Mouse (Mus musculus) heart, postnatal 14 days (tissue): ENCODE measurements around the gene Inpp5d. TPM values are rescaled to one million over a fixed set of nuclear protein-coding genes. Genes with fewer than 3 reads are reported as not detected.
A peak's percentile ranks its signal among the peaks of the same experiment; 100 is the strongest.

Source experiments
- DNase-seq, 2 experiments: peaks; one replicate each; pipeline ENCODE4 v3.0.0; 2021 to 2022
- intact Hi-C: fragments of 180-260 bp; cut with DNase I; formaldehyde crosslinking; loops from one replicate; pipeline ENCODE4 v1.15.1; 2025
- total RNA-seq, 2 experiments: library from RNA; stranded (reverse); gene quantifications; 2 replicates each; pipeline ENCODE4 v1.2.3; 2021

Gene Inpp5d
- total RNA-seq, 2 experiments from 2014 or later = 16.4 to 18.1 TPM

DNA sequence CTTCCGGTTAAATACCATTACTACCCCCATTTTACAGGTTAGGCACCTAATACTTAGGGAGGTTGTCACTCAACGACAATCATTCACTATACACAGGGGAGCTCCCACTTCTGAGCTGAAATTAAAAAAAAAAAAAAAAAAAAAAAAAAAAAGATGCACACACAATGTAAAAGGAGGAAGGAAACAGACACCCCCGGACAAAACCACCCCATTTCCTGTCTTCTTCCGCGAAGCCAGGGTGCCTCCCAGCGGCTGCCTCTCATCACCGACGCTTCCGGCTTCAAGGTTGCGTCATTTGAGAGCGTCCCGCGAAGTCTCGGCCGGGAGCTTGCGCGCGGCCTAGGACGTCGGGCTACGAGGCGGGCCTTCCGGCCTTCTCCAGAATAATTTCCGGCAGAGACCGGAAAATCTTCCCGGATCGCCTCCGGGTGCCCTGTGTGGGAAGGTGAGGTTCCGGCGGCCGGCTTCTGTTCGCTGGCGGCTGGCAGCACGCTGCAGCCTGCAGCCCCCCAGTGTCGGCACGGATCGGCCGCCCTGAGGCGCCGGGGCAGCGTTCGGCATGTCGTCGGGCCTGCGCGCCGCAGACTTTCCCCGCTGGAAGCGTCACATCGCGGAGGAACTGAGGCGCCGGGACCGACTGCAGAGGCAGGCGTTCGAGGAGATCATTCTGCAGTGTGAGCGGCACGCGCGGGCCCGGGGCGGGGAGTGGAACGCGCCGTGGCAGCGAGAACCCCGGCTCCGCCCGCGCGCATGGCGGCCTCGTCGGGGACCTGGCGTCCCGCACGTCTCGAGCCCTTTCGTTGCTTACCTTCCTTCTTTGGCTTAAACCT lies 135.7 kb downstream of the Inpp5d start, which contains the start of gene Atg16l1:
TSS of gene Atg16l1 (plus strand) at position 230 of the 830 bp plus-strand sequence.
- DNase-seq = peak; percentile 92 to 95
- intact Hi-C loops = loop anchor here (2.0 kb wide), 1 partner anchor 309 kb away; no protein-coding TSS in a partner anchor

DNA sequence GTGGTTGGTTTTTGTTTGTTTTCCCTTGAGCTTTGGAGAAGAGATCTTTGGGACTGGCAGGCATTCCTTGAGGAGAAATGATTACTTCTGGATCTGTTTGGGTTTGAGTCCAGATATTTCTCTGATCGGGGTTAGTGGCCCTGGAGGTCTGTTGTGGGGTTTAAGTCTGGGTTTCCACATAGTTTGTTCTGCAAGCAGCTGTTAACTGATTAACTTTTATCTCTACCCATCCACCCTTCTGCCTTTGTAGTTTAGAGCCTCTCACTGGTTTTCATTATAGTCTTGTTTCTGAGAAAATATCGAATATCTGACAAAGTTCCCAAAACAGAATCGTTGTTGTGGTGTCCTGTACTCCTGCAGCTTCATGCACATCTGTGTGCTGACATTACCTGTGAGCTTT lies 143.7 kb downstream of the Inpp5d start:
- intact Hi-C loops = no loop called here
- no peak for DNase-seq

DNA sequence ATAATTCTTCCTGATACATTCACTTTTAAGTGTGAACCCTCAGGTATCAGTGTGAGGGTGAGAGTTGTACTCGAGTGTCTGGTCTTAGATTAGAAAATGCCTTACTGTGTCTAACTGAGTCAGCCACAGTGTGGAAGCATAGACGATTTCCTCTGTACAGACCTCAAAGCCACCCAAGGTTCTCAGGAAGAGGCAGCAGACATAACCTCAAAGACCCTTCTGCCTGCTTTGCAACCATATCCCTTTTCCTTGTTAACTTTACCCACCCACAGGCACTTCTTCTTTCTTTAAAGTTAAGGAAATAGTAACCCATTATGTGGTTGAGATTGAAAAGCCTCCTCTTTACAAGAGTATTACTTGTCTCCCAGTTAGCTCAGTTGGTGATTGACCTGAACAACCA lies 145.6 kb downstream of the Inpp5d start:
- intact Hi-C loops = loop anchor here (2.0 kb wide), 1 partner anchor 157 kb away; no protein-coding TSS in a partner anchor
- DNase-seq = no peak

- intact Hi-C loops = loop anchor here (2.0 kb wide), 1 partner anchor 157 kb away; no protein-coding TSS in a partner anchor
- DNase-seq = peak; percentile 9 to 28
Observed at GRCm38 (mm10) chr1:87766233-87766632, 146.1 kb downstream of the Inpp5d start.

GRCm38 (mm10) chr1:87769263-87769662 lies 149.2 kb downstream of the Inpp5d start:
- DNase-seq = no peak
- intact Hi-C loops = no loop called here

Other genes starting within 250 kb of the Inpp5d start
- gene Kcnj13, start 225.6 kb upstream of the Inpp5d start, total RNA-seq = not detected
- not detected for gene Snorc, start 150.0 kb upstream of the Inpp5d start, total RNA-seq
- gene Neu2, start 110.4 kb upstream of the Inpp5d start, total RNA-seq = not detected
- gene Ngef, start 46.4 kb upstream of the Inpp5d start, total RNA-seq = under 1 TPM; 0.49 to 0.57 TPM
- 10 to 100 TPM; 28.6 to 30.1 TPM for gene Atg16l1, start 135.6 kb downstream of the Inpp5d start, total RNA-seq
- under 1 TPM; 0.29 to 0.43 TPM for gene Sag, start 183.4 kb downstream of the Inpp5d start, total RNA-seq
- gene Dgkd, start 233.0 kb downstream of the Inpp5d start, total RNA-seq = 10 to 100 TPM; 56.9 to 63.9 TPM